Mouse (Mus musculus): Measurements from ENCODE around the gene Dscam.

The Dscam gene

DNA sequence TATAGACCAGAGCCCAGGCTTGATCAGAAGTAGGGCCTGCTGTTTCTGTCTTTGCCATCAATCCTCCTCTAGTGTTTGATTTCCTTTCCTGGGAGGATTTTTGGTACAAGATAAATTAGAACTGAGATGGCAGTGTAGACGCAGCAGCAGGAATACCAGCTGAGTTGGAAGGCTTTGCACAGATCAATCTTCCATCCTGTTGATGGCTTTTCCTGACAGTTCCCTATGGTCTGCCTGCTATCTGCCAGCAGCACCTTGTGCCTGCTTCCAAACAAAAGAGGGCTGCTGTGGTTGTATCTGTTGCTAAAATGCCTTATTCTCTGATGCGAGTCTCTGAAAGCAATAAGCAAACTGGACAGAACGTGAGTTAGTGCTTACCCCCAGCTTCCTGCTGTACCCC, 402.6 kb downstream of the Dscam start:
- DNase-seq (ENCODE audit: low spot score in 2 of 2): no peak

DNA sequence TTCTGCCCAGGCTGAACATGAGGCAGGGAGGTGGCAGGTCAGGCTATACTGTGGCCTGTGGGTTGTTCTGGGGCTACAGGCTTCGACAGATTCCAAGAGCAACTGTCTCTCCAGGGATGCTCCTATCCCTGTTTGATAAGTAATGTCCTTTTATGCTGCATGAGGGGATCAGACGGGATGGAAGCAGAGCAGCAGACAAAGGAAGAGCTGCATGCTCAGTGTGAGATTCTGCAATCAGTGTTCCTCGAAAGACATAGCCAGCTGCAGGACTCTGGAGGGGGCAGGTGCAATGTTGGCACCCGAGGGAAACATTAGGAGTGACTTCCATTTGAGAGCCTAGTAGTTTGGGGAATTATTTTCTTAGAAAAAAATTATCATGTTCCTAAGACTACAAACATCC, 403.0 kb downstream of the Dscam start:
- DNase-seq (ENCODE audit: low spot score in 2 of 2): no peak

DNA sequence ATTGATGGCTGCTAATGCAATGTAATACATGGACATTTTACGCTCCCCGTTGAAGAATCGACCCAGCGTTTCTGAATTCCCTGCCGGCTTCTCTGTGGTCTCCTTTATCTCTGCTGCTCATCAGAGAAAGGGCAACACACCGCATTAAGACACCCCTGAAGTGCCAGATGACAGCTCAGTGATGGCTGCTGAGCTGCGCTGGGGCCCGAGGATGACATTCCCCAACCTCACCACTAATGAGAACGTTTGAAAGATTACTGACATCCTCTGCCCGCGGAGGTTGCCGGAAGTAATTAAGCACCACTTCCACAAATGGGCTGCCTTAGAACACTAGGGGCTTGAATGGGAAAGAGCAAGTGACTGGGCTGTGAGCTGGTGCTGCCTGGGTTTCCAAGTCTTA, 409.3 kb downstream of the Dscam start:
- no peak for DNase-seq (ENCODE audit: low spot score in 2 of 2)

DNA sequence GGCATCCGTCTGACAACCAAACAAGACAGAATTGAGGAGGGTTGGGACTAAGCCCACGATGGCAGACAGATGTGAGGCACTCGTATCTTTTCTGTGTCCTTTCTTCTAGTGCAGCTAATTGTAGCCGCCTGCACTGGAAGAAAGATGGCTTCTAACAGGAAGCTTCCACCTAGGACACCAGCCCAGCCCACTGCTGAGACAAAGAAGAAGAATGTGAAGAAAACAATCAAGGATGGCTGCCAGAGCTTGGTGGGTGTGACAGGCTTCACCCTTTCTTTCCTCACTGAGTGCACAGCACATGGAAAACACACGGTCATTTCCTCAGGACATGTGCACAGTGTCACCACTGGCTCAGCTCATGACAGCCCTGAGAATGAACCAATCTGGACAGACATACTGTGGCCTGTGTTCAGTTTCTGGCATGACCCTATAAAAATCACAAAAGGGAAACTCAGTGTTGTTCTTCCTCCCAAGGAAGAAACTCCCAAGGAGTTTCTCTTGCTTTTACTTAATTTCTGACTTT, 411.4 kb downstream of the Dscam start:
- no peak for DNase-seq (ENCODE audit: low spot score in 2 of 2)

DNA sequence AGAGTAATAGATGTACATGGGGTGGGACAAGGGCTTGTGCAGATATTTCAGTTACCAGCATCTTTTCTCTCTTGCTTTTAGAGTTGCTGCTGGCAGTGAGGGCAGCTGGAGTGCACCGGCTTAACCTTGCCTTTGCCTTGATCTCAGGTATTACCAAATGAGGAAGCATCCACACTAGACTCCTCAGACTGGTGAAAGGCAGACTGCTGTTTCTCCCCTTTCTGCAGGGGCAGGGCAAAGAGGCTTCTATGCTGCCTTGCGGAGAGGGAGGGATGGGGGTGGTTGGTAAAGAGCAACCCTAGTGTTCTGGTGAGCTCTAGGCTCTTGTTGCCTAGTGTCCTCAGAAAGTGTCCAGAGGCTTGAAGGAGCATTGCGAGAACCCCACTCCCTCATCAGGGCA, 412.2 kb downstream of the Dscam start:
- DNase-seq (ENCODE audit: low spot score in 2 of 2): no peak

DNA sequence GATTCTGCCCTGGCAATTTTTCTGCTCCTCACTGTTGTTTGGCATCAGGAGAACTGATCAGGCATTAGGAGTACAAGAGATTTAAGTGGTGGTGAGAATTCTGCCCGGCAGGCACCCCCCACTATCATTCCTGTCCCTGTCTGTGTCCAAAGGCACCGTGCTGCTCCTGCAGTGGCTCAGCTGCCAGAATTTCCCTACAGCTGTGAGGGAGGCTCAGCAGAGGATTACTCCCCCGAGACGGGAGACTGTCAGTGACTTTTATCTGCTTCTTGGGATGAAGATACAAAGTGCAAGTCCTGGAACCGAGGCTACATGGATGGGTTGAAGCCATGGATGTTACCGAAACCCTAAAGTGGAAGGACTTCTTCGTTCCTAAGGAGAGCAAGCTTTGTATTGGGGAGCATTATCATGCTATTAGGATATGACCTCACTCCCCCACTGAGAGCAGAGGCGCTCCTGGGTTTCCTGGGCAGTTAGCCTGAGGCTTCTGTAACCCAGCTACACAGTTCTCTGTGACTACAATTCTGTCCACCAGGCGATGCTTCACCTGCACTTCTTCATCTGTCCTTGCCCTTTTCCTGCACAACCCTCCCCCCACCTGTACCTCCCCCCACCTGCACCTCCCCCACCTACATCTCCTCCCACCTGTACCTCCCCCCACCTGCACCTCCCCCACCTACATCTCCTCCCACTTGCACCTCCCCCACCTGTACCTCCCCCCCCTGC, 412.8 kb downstream of the Dscam start:
- DNase-seq (ENCODE audit: low spot score in 2 of 2): no peak

DNA sequence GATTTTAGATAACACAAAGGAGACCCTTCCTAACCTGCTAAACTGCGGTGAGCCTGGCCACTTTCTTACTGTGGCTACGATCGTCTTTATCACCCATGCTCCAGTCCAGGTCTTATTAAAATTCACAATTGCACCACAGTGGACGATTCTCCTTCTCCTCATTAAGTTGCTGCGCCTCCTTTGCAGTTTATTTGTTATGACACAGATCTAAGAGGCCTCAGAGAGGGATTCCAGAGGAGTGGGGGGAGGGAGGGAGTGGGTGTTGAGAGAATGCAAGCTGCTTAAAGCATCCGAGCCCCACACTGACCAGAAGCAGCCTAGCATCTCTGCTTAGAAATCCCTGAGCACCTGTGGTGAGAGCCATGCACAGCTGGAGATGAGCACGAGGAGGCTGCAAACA, 413.6 kb downstream of the Dscam start:
- no peak for DNase-seq (ENCODE audit: low spot score in 2 of 2)

DNA sequence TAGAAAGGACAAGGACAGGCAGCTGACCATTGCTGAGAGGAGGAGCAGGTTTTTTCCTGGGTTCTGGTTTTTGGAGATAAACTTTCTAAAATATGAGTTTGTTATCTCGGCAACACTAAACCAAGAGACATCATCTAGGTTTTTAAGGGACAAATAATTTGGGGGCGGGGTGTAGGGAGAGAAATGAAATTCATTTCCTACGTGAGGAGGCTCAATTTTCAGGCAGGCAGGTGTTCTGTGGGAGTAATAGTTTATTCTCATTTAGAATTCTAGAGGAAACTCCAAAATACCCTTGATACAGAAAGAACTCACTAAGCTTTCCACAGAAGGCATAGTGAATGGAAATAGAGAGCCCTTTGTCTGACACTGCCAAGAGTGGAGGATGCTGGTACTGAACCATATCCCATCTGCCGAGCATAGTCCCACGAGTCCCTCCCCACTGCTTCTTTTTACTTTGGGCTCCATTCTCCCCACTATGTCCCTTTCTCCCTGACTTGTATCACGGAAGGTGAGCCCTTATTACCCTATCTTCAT, 415.5 kb downstream of the Dscam start:
- DNase-seq (ENCODE audit: low spot score in 2 of 2): no peak

DNA sequence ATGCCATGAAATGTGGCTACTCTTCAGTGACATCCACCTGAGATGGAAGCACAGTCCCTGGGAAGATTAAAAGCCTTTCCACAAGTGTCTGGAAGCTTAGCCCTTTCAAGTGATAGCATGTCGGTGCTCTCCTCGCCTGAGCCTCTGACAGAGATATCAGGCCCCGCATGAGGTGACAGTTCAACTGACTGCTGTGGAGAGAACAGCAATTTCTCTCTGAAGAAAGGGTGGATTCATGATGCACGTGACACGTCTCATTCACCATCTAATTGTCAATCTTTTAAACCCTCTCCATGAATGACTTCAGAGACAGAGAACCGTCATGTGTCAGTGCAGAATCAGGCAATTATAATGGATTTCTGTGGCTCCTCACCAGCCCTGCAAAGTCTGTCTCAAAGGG, 416.2 kb downstream of the Dscam start:
- no peak for DNase-seq (ENCODE audit: low spot score in 2 of 2)

DNA sequence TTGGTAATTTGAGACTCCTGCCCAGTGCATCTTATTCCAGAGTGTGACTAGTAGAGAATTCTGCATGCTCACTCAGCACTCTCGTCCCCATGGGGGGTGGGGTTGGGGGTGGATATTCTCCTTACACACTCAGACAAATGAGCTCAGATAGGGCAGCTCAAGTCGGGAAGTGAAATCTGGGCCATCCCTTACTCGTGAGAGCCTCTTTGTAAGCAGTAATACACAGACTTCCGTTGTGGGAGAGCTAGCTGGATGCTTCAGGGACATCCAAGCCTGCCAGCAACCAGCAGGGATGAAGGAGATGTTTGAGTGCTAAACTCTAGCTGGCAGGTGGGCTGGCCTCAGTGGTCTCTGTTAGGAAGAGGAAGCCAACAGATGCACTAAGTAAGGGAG, 416.8 kb downstream of the Dscam start:
- no peak for DNase-seq (ENCODE audit: low spot score in 2 of 2)

DNA sequence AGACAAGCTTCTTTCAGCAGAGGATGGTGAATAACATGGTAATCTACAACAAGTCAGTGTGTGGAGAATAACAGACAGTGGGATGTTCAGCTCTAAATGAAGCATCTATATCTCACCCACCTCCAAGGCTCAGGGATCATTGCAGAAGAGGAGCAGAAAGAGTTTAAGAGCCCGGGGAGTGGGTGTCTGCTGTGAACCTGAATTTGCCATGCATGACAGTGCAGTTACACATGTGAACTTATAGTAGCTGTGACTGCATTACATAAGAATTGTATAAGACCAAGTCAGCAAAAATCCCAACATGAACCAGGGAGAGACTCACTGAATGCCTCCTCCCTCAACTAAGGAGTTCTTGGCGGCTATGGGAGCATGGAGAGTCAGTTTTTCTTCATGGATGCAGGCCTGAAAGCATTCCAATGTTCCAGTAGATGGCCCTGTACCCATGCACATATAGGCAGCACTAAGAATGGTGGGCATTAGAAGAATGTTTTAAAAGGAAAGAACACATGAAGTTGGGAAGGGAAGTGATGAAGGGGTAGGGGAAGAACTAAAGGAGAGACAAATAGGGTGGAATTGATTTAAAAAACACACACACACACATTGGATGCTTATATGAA, 417.3 kb downstream of the Dscam start:
- DNase-seq (ENCODE audit: low spot score in 2 of 2): no peak

DNA sequence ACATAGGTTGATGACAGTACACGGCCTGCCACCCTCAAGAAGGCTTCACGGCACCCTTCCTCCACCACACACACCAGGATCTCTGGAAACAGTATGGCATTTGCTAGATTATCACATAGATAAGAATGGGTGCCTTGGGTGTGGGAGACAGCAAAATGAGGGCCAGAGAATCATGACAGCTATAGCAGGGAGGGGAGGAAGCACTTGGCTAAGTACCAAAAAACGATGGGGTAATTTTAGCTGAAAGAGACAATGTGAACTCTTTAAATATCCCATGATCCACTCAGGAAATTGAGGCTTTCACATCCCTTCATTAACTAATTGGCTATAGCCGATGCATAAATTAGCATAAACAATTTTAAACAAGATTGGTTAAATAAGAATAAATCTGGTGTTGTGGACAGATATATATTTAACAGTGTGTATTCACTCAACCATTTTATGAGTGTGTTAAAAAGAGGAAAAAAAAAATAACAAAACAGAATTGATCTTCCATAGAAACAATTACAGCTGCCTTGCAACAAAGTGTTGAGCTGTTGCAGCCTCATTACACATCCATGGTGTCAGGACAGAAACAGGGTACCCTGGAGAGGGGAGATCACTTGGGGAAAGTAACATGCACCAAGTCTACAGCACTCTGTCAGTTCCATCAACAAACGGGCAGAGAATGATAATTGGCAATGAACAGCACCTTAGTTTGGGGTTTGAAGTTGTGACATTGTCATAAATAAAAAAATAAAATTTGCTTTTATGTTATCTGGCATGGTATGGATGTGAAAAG, 427.9 kb downstream of the Dscam start:
- no peak for DNase-seq (ENCODE audit: low spot score in 2 of 2)

DNA sequence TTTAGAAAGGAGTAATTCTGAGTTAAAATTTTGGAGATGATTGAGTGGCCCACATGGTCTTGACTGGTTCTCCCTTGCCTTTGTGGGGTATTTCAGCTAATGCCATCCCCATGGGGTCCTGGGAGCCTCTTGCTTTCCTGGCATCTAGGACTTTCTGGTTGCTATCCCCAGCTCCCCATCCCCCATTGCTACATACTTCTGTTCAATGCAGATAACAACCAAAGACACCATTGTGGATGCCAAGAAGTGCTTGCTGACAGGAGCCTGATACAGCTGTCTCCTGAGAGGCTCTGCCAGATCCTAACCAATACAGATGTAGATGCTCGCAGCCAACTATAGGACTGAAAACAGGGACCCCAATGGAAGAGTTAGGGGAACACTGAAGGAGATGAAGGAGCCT, 429.2 kb downstream of the Dscam start:
- DNase-seq (ENCODE audit: low spot score in 2 of 2): no peak

DNA sequence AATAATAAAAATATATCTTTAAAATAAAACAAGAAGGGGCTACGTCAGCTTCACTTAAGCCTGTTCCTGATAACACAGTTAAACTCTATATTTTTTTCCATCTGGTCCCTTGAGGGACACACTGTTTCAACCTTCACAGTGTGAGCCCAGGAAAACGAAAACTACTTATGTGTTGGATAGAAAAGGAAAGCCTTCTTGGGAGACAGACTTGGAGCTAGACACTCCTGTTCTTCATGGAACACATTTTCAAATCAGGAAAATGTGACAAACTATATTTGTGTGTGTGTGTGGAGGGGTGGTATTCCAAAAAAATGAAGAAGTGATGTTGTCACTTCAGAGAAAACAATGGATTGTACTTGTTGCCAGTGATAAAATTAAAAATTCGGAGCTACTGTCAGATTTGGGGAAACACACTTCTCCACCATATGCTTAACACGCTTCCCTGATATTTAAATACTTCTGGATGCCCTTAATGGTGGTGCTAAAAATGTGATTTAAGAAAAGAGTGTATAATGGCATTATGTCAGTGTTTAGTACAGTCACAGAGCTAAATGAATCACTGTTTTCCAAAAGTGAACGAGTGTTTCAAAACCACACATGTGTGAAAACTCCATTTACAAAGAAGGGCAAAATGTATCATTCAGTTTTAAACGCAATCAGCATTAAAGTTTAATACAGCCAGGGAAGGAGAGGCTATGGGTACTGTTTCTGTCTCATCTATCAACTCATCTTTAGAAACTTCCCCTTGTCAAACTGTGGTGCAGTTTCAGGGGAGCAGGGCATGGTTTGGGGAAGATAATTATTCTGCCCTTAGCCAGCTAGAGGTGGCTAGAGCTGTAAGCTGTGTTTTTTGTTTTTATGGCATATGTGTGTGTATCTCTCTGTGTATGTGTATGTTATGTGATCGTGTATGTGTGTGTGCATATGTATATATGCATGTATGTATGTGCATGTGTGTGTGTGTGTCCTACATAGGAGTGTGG, 430.2 kb downstream of the Dscam start:
- DNase-seq (ENCODE audit: low spot score in 2 of 2): no peak

DNA sequence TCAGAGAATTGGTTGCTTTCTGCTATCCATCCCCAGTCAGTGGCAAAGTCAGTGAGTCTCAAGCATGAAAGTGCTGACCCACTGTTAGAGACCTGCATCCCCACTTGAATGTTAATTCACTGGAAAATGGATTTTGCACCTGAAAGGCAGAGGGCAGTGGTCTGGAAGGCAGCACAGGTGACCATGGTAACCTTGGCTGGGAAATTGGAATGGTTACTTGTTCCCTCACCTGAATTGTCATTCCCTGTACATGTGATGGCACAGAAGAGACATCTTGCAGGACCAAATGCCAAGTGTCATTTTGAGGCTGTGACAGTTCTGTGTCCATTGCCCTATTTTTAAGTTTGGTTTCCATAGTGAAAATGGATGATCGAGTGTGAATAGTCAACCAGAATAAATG, 434.1 kb downstream of the Dscam start:
- no peak for DNase-seq (ENCODE audit: low spot score in 2 of 2)

DNA sequence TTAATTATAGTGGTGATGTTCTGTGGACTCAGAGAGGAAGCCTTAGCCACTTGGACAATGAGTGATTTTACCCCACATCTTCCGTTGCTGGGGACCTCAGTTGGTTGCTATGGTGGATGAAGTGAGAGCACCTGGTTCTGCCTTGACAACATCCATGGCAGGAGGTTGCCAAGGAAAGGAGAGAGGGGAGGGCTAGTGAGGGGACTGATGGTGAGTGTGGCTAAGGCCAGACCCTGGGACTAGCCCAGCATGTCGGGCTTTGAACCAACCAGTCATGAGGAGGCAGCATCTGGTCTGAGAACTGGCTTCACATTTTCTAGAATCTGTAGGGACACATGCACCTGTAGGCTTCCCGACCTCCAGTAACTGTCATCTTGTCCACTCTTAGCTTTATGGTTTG, 439.7 kb downstream of the Dscam start:
- no peak for DNase-seq (ENCODE audit: low spot score in 2 of 2)

DNA sequence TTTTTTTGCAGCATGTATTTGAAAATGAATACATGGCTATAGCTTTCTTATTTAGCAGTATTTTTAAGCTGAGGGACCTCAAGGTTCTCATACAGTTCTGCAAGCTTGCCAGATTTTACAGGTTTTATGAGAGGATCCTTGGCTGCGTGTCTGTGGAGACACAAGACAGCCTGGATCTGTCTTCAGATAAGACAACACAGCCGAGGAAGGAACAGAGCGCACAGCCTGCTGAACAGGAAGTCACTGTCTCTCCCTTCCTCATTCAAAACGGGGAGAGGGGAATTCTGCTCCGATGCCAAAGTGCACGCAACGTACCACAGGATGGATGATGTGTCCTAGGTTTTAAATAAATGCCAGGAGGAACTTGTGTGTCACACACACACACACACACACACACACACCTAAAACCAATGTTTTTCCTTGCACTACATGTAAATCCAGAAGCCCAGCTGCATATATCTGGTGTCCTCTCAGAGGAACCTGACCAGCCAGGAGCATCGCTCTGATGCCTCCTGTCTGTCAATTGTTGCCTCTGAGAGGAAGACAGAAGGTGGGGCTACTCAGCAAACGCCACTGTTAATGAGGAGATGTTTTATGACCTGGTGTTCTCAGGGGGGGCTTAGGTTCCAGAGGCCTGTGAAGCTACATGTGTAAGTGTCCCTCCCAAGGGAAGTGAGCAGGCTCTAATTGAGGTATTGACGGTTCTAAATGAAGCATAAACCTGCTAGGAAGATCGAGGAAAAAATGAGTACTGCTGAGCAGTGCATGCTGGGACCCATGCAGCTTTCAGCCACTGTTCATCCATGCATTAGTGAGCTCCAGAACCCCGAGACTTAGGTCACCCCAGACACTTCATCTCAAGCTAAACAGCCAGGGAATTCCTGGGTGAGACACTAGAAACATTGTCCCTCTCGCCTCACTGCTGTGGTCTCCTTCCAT, 442.4 kb downstream of the Dscam start:
- DNase-seq (ENCODE audit: low spot score in 2 of 2): no peak

DNA sequence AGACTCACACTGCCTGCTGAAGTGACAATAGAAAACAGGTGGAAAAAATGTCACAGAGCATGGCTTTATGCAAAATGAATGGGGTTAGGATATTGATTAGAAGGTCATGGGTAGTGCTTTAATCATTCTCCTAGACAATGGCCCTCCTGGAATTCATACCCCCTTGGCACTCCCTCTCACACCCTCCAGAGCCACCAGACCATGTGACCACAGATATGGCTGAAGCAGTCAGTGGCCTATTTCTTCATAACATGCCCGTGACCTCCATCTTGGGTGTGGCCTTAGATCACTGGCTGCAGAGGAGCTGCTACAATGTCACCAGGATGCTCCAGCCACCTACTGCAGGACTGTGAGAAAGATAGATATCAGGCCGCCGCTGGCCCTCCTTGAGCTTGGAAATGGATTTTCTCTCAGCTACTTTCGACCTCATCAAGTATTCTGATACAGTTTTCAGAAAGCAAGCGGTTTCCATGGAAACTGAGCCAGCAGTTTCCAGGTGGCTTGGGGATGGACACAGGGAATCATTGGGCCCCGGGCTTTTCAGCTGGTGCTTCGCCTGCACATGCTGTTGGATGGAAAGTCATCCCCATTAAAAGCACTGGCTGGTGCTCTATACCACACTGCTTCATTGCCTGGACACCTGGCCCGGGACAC, 445.4 kb downstream of the Dscam start:
- DNase-seq (ENCODE audit: low spot score in 2 of 2): no peak

DNA sequence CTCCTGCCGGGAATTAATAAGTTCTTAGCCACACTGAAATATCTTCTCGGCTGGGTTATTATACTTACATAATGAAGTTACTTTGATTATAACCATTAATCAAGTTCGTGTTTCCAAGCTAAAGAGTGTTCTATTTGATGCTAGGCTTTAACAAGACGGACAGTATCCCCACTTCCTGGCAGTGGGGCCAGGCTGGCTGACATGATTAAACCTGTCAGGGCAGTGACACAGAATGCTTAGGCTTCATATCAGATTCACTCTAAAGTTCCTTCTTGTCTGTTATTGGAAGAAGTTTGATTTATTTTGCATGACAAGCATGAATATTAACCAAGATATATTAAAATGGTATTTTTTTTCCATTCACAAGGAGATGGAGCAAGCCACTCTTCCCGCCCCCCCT, 446.0 kb downstream of the Dscam start:
- DNase-seq (ENCODE audit: low spot score in 2 of 2): no peak

DNA sequence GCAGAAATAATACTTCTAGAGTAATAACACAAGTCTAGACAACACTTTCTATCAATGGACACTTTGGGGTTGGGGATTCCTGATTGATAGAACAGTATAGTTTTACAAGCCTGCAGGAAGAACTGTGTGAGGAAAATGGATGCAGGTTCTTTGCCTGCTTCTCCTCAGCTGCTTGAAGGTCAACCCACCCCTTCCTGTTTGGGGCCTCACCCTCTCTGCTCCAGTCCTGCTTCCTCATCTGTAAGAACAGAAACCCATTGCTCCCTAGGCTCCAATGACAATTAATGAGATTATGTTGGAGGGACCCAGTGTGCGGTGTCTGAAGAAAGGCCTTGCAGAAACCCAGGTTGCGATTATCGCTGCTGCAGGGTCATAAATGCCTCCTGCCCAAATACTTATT, 446.4 kb downstream of the Dscam start:
- DNase-seq (ENCODE audit: low spot score in 2 of 2): no peak
